Mouse (Mus musculus): ENCODE results near the gene Lpo.

DNA sequence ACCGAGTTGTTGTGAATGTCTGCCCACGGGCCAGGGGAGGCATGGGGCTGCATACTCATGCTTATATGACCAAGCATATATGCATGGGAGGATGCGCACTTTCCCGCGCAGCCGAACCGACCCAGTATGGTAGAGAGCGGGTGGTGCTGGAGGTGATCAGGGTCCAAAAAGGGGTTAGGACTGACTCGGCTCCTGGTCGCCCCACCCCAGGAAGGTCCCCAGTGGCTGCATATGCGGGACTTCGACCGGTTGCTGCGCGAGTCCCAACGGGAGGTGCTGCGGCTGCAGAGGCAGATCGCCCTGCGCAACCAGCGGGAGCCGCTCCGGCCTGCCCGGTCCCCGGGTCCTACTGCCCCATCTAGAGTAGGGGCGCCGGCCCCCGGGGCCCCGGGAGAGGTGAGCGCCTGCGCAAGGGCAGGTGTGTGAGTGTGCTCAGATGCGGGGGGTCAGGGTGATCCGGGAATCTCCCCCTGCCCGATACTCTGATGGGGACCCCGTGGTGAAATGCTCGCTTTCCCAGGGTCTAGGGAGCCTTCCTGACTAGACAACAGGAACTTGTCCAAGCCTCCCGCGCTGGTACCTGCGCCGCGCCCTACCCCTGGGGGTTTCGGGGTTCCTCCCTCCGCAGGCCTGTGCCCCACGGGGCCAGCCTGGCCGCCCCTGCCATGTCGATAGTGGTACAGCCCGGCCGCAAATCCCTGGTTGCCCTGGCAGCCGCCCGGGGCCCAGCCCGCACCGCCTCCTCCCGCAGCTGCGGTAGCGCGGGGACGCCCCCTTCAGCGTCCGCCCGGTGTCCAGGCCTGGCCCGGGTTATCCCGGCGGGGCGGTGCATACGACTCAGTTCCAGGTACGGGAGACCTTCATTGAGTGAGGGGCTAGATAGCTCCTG is 63.9 kb downstream of the Lpo start:
- TF ChIP-seq CTCF (conservative IDR thresholded peaks at IDR 0.05; ENCODE audit: insufficient read depth, insufficient read length, low read depth, low read length) = no peak
- no peak for TF ChIP-seq POLR2A (IDR thresholded peaks at IDR 0.05; ENCODE audit: low read depth, low read length)
